26 mouse cellular contexts compared by ENCODE assay signal in genomic region chrX:71296005-71296404, GRCm38 (mm10).
DNase-seq lines count a peak whose midpoint lies in the region; ATAC-seq and TF ChIP-seq lines count a peak whose summit lies in the region.
"Had no signal": no experiment of that assay in that cellular context is flagged by ENCODE, and none has a peak within 500 bp of the region (broad histone marks: within the 10 kb centered on the region; RNA-seq: fewer than 3 reads in every experiment).

No protein-coding gene starts in this region.

- no peak for TF ChIP-seq RAD21 in CH12.LX (IDR thresholded peaks at IDR 0.05; ENCODE audit: low read depth, low read length)

- no peaks in the 10 kb centered on the region for H3K79me2 ChIP-seq in CH12.LX (replicated peaks; ENCODE audit: control insufficient read depth, extremely low read depth, insufficient read depth, poor library complexity, severe bottlenecking)

- no peak for TF ChIP-seq CTCF in CH12.LX (conservative IDR thresholded peaks at IDR 0.05 in 1 of 2, IDR thresholded peaks at IDR 0.05 in 1 of 2; ENCODE audit: low read depth in 2 of 2, low read length in 2 of 2)
- no peak for TF ChIP-seq CTCF in lung, adult 2 months (IDR thresholded peaks at IDR 0.05; ENCODE audit: insufficient read depth, low read length)
- TF ChIP-seq CTCF in liver, postnatal 0 days (IDR thresholded peaks at IDR 0.05; ENCODE audit: low read depth) = no peak

- no peak overlapping the region for H3K9ac ChIP-seq in CH12.LX (ENCODE audit: insufficient read depth, low read depth)
- H3K9ac ChIP-seq in liver, postnatal 0 days (replicated peaks) = no peak overlapping the region
- H3K9ac ChIP-seq in liver, embryonic 12.5 days = no peak overlapping the region
- H3K9ac ChIP-seq: forebrain, embryonic 13.5 days; heart, embryonic 12.5 days; heart, embryonic 15.5 days; hindbrain, embryonic 13.5 days had no signal

- H3K27ac ChIP-seq in CH12.LX (ENCODE audit: insufficient read depth, low read depth) = no peak overlapping the region
- H3K27ac ChIP-seq in liver, postnatal 0 days (ENCODE audit: low read depth) = no peak overlapping the region
- no peak overlapping the region for H3K27ac ChIP-seq in liver, embryonic 12.5 days
- H3K27ac ChIP-seq: forebrain, embryonic 10.5 days; forebrain, embryonic 13.5 days; gastrocnemius, adult 2 months; heart, embryonic 15.5 days; hindbrain, embryonic 10.5 days; hindbrain, embryonic 13.5 days had no signal

- in situ Hi-C loops in CH12.LX (cut with MboI; ENCODE audit: low pct_ligation_motif_present, low pct_unique_long_range_greater_than_20kb, low sequenced_read_pairs) = no loop called here

- no peak overlapping the region for H3K4me3 ChIP-seq in CH12.LX (replicated peaks in 1 of 3; ENCODE audit: low read depth in 2 of 3, low read length in 2 of 3, poor library complexity in 1 of 3)
- H3K4me3 ChIP-seq in lung, adult 2 months (replicated peaks; ENCODE audit: extremely low read depth, low read depth, low read length) = no peak overlapping the region
- no peak overlapping the region for H3K4me3 ChIP-seq in liver, postnatal 0 days (ENCODE audit: low read depth, low read length)
- H3K4me3 ChIP-seq in liver, embryonic 12.5 days = no peak overlapping the region
- H3K4me3 ChIP-seq: forebrain, embryonic 10.5 days; forebrain, embryonic 13.5 days; gastrocnemius, adult 2 months; heart, embryonic 12.5 days; heart, embryonic 15.5 days; hindbrain, embryonic 10.5 days; hindbrain, embryonic 13.5 days had no signal

- TF ChIP-seq POLR2A in CH12.LX (IDR thresholded peaks at IDR 0.05; ENCODE audit: low read depth, low read length) = no peak
- TF ChIP-seq POLR2A in lung, adult 2 months (IDR thresholded peaks at IDR 0.05; ENCODE audit: borderline replicate concordance, extremely low read depth, low read depth, low read length) = no peak

- no peak for ATAC-seq in liver, postnatal 0 days
- no peak for ATAC-seq in liver, embryonic 12.5 days
- ATAC-seq: forebrain, embryonic 13.5 days; forebrain, embryonic 16.5 days; hindbrain, embryonic 16.5 days; inflammation-experienced regulatory T-cells, adult 6 months; intestine, embryonic 16.5 days had no signal

- DNase-seq in CD4-positive helper T cell, adult 2 months (ENCODE audit: low read depth, low spot score) = peak; percentile 4
- peak; percentile 43 for DNase-seq in CH12.LX (ENCODE audit: extremely low read depth)
- DNase-seq in induced T-regulatory cell, adult 2 months (ENCODE audit: low read depth) = peak; percentile 25
- DNase-seq in lung, adult 2 months = no peak
- no peak for DNase-seq in liver, postnatal 0 days
- DNase-seq: adrenal gland, postnatal 10 days; adrenal gland, postnatal 36 days; cerebellum, adult 18-20 months; cerebellum, adult 9-10 months; cerebellum, postnatal 14 days; gastrocnemius, adult 2 months; gastrocnemius, postnatal 14 days; heart, adult 18-20 months; heart, postnatal 10 days; heart, postnatal 36 days had no signal

- dilution Hi-C loops in CH12.LX (cut with MboI; ENCODE audit: extremely low pct_ligation_motif_present, extremely low pct_unique_long_range_greater_than_20kb, low sequenced_read_pairs) = no loop called here

- no peaks in the 10 kb centered on the region for H3K9me3 ChIP-seq in CH12.LX (replicated peaks; ENCODE audit: low read length)
- H3K9me3 ChIP-seq in liver, postnatal 0 days (ENCODE audit: low read length) = no peaks in the 10 kb centered on the region
- no peaks in the 10 kb centered on the region for H3K9me3 ChIP-seq in liver, embryonic 12.5 days (replicated peaks)
- H3K9me3 ChIP-seq: forebrain, embryonic 10.5 days; forebrain, embryonic 13.5 days; heart, embryonic 12.5 days; heart, embryonic 15.5 days; hindbrain, embryonic 10.5 days; hindbrain, embryonic 13.5 days had no signal

- no peaks in the 10 kb centered on the region for H3K27me3 ChIP-seq in CH12.LX (replicated peaks)
- H3K27me3 ChIP-seq in liver, postnatal 0 days (ENCODE audit: insufficient read depth, low read length) = no peaks in the 10 kb centered on the region
- H3K27me3 ChIP-seq in liver, embryonic 12.5 days (replicated peaks) = no peaks in the 10 kb centered on the region
- H3K27me3 ChIP-seq: forebrain, embryonic 13.5 days; heart, embryonic 12.5 days; heart, embryonic 15.5 days; hindbrain, embryonic 13.5 days had no signal

- H3K36me3 ChIP-seq in CH12.LX (replicated peaks in 1 of 2; ENCODE audit: control insufficient read depth in 1 of 2, insufficient read depth in 1 of 2, low read length in 1 of 2) = no peaks in the 10 kb centered on the region
- H3K36me3 ChIP-seq in liver, postnatal 0 days (replicated peaks; ENCODE audit: insufficient read depth, low read length) = 0 out of 2 replicates have a peak, but pooled peaks cover 4% of the 10 kb centered on the region
- H3K36me3 ChIP-seq in liver, embryonic 12.5 days = no peaks in the 10 kb centered on the region
- H3K36me3 ChIP-seq: forebrain, embryonic 10.5 days; heart, embryonic 12.5 days; heart, embryonic 15.5 days; hindbrain, embryonic 10.5 days; hindbrain, embryonic 13.5 days had no signal

- H3K4me1 ChIP-seq in CH12.LX (ENCODE audit: control insufficient read depth in 1 of 2, insufficient read depth in 2 of 2) = no peaks in the 10 kb centered on the region
- H3K4me1 ChIP-seq in lung, adult 2 months (ENCODE audit: control insufficient read depth, insufficient read depth, low read length) = no peaks in the 10 kb centered on the region
- H3K4me1 ChIP-seq in liver, postnatal 0 days (ENCODE audit: insufficient read depth) = no peaks in the 10 kb centered on the region
- no peaks in the 10 kb centered on the region for H3K4me1 ChIP-seq in liver, embryonic 12.5 days
- H3K4me1 ChIP-seq: forebrain, embryonic 10.5 days; forebrain, embryonic 13.5 days; heart, embryonic 12.5 days; heart, embryonic 15.5 days; hindbrain, embryonic 10.5 days; hindbrain, embryonic 13.5 days had no signal

- WGBS in lung, adult 2 months = 74% methylated on average over 2 of the region's 2 CpGs
- WGBS in liver, postnatal 0 days (ENCODE audit: insufficient replicate concordance) = 80% methylated on average over 2 of the region's 2 CpGs
- 71% methylated on average over 2 of the region's 2 CpGs for WGBS in liver, embryonic 12.5 days (ENCODE audit: insufficient replicate concordance)

- peak; percentile 75 for TF ChIP-seq EP300 in CH12.LX (IDR thresholded peaks at IDR 0.05; ENCODE audit: low read length)
- TF ChIP-seq EP300 in liver, postnatal 0 days (IDR thresholded peaks at IDR 0.05; ENCODE audit: low read depth) = no peak

- no peak overlapping the region for H3K4me2 ChIP-seq in CH12.LX (ENCODE audit: insufficient read depth, low read depth, poor library complexity, severe bottlenecking)
- H3K4me2 ChIP-seq in liver, postnatal 0 days (ENCODE audit: low read depth, low read length) = no peak overlapping the region
- H3K4me2 ChIP-seq in liver, embryonic 12.5 days = no peak overlapping the region
- H3K4me2 ChIP-seq: forebrain, embryonic 13.5 days; heart, embryonic 12.5 days; heart, embryonic 15.5 days; hindbrain, embryonic 13.5 days had no signal

TF ChIP-seq in CH12.LX, 34 proteins besides CTCF, POLR2A, EP300 and RAD21:
- no peak for TF ChIP-seq CHD2 (IDR thresholded peaks at IDR 0.05; ENCODE audit: low read length)
- no peak for TF ChIP-seq MXI1 (IDR thresholded peaks at IDR 0.05; ENCODE audit: low read depth, low read length)
- no peak for TF ChIP-seq BHLHE40 (IDR thresholded peaks at IDR 0.05; ENCODE audit: low read depth, low read length)
- TF ChIP-seq JUND (conservative IDR thresholded peaks at IDR 0.05; ENCODE audit: low read depth, low read length) = peak; percentile 82
- no peak for TF ChIP-seq SIN3A (IDR thresholded peaks at IDR 0.05; ENCODE audit: low read length)
- TF ChIP-seq USF1 (IDR thresholded peaks at IDR 0.05; ENCODE audit: low read depth, low read length) = no peak
- TF ChIP-seq TCF12 (IDR thresholded peaks at IDR 0.05; ENCODE audit: low read depth, low read length) = no peak
- TF ChIP-seq MAFK (IDR thresholded peaks at IDR 0.05; ENCODE audit: insufficient replicate concordance, low read length) = no peak
- TF ChIP-seq IRF4 (IDR thresholded peaks at IDR 0.05; ENCODE audit: low read depth, low read length) = peak; percentile 72
- no peak for TF ChIP-seq USF2 (conservative IDR thresholded peaks at IDR 0.05; ENCODE audit: low read depth, low read length)
- no peak for TF ChIP-seq CHD1 (IDR thresholded peaks at IDR 0.05; ENCODE audit: low read depth, low read length)
- TF ChIP-seq JUN (IDR thresholded peaks at IDR 0.05; ENCODE audit: insufficient read depth, low read depth, low read length) = peak; percentile 55; the same call in 1 of the 2 replicates
- TF ChIP-seq MYC (IDR thresholded peaks at IDR 0.05; ENCODE audit: low read depth, low read length) = no peak
- no peak for TF ChIP-seq ZMIZ1 (IDR thresholded peaks at IDR 0.05; ENCODE audit: low read depth, low read length)
- TF ChIP-seq KAT2A (IDR thresholded peaks at IDR 0.05; ENCODE audit: insufficient replicate concordance, low read length) = no peak
- no peak for TF ChIP-seq RCOR1 (conservative IDR thresholded peaks at IDR 0.05; ENCODE audit: low read depth, low read length)
- TF ChIP-seq ZKSCAN1 (IDR thresholded peaks at IDR 0.05; ENCODE audit: borderline replicate concordance, low read depth, low read length) = no peak
- no peak for TF ChIP-seq ZC3H11A (IDR thresholded peaks at IDR 0.05; ENCODE audit: low read depth, low read length)
- TF ChIP-seq SMC3 (IDR thresholded peaks at IDR 0.05; ENCODE audit: low read depth, low read length) = no peak
- no peak for TF ChIP-seq MAZ (IDR thresholded peaks at IDR 0.05; ENCODE audit: low read depth, low read length)
- TF ChIP-seq ELF1 (IDR thresholded peaks at IDR 0.05; ENCODE audit: low read depth, low read length) = no peak
- TF ChIP-seq MAX (IDR thresholded peaks at IDR 0.05; ENCODE audit: low read length) = no peak
- TF ChIP-seq UBTF (IDR thresholded peaks at IDR 0.05; ENCODE audit: low read depth, low read length) = no peak
- TF ChIP-seq ZNF384 (IDR thresholded peaks at IDR 0.05; ENCODE audit: low read depth, low read length) = peak; percentile 74
- no peak for TF ChIP-seq POLR2AphosphoS2 (IDR thresholded peaks at IDR 0.05; ENCODE audit: low read depth, low read length)
- TF ChIP-seq NRF1 (IDR thresholded peaks at IDR 0.05; ENCODE audit: low read depth, low read length) = no peak
- no peak for TF ChIP-seq E2F4 (IDR thresholded peaks at IDR 0.05; ENCODE audit: insufficient replicate concordance, low read depth, low read length)
- no peak for TF ChIP-seq NELFE (IDR thresholded peaks at IDR 0.05; ENCODE audit: low read depth, low read length)
- no peak for TF ChIP-seq TBP (conservative IDR thresholded peaks at IDR 0.05; ENCODE audit: low read depth, low read length)

Comparison
In these comparisons a context has a peak if more than half of its experiments do, and no peak if none do; other contexts are left out.
1. DNase-seq: peak in CD4-positive helper T cell, adult 2 months (single experiment), CH12.LX (single experiment) and induced T-regulatory cell, adult 2 months (single experiment); none in lung, adult 2 months (single experiment) and liver, postnatal 0 days (single experiment).